Mouse (Mus musculus): ENCODE data around the gene Bpgm.
A peak's percentile ranks its signal among the peaks of the same experiment; 100 is the strongest.

Bpgm gene

DNA sequence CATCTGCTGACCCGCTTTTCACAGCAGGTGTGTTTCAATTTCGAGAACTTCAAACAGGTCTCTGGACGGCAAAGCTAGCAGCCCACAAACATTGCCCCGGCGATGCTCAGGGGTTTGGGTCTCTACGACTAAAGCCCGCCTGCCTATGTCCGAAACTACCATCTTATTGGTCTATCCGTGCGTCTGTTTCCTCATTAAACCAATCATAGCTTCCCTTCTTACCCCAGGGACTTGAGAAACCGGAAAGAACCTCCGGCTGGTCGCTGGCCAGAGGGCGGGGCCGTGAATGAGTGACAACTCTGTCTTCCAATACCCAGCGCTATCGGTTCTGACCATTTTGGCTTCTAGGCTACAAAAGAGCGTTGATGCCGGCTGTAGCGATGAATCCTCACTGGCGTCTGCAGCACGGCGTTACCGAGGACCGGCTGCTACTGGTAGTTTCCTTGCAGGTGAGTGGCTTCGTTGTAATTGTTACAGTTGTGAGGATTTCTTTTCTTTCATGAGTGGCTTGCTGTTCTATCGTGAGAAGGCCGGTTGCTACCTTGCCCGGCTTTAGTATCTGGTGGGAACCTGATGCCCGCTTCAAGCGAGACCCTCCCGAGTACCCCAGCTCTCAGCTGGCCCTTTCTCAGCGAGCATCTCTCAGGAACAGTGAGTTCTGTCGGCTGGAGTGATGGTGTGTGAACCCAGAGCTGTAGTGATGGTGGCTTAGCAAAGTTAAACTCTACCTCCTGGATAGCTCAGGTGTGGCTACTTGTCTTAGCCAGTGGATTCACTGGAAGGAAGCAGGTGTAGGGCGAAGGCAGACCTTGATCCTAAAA is at the start of gene Bpgm:
Bpgm (plus strand) TSS at position 234 of the 821 bp plus-strand sequence.
- peak; percentile 97 for DNase-seq (ENCODE audit: low read depth, low spot score)

GRCm38 (mm10) chr6:34439006-34439405 is 37.0 kb upstream of the Bpgm start:
- DNase-seq (ENCODE audit: low read depth, low spot score), result no peak

DNA sequence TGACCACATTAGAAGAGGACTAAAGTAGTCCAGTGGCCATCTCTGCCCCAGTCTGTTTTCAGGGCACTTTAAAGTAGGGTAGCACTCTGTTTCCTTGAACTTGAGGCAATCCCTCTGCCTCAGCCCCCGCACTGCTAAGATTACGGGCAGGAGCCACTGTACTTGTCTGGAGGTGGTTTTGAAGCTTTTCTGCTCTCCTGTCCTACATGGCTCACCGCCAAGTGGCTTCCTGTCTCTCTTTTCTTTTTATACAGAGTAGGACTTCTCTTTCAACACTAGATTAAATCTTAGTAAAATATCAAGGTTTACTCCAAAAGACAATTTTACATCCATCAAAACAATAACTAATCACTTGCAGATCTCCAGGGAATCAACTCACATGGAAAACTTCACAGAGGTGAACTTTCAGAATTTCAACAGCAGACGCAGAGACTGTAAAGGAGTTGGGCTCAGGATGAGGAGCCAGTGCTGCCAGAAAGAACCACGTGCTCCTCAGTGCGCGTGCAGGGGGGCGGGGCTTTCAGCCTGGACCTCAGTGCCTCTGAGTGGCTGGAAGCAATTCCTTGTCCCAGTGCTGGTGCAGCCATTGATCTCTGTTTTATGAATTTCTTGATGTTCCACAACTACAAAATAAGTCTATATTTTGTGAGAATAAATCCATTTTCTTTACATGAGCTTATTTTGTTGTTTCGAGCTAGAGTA is 34.3 kb upstream of the Bpgm start:
- no peak for DNase-seq (ENCODE audit: low read depth, low spot score)

- no peak for DNase-seq (ENCODE audit: low read depth, low spot score)
Observed at GRCm38 (mm10) chr6:34443791-34444190, 32.2 kb upstream of the Bpgm start.

GRCm38 (mm10) chr6:34447961-34448360 is 28.0 kb upstream of the Bpgm start:
- DNase-seq (ENCODE audit: low read depth, low spot score), result peak; percentile 45

DNA sequence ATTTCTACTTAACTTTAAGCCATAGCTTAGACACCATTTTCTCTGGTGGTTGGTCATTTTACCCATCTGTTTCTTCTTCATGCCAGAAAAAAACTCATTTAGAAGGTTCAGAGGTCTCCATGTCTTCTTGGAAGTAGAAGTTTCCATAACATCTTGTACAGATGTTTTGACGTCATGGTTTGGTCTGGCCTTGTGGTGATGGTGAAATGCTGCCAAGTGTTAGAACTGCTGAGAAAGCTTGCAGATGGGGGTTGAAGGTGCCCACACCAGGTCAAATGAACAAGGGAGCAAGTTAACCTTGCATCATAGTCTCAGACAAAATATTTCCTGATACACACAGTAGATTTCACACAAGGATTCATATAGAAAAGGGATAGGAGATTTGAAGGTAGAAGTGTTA is 27.3 kb upstream of the Bpgm start:
- no peak for DNase-seq (ENCODE audit: low read depth, low spot score)

GRCm38 (mm10) chr6:34452963-34453770 is 22.8 kb upstream of the Bpgm start:
- DNase-seq (ENCODE audit: low read depth, low spot score), result no peak

DNA sequence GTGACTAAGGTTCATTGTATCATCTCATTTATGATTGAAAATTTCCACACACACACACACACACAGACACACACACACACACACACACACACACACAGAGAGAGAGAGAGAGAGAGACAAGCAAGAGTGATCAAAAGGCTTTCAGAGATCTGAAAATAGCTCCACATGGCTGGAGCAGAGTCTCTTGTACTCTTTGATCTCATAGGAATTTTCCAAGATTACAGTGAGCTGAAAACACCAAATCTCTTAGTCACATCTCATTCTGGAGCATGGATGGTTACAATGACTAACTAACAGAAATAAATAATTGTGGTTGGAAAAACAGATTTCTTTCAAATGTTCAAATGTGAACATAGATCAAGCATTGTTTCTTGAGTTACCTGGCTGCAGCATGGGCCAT is 16.6 kb upstream of the Bpgm start:
- DNase-seq (ENCODE audit: low read depth, low spot score), result no peak

GRCm38 (mm10) chr6:34460651-34461050 is 15.4 kb upstream of the Bpgm start:
- DNase-seq (ENCODE audit: low read depth, low spot score), result no peak

- DNase-seq (ENCODE audit: low read depth, low spot score), result no peak
Observed at GRCm38 (mm10) chr6:34463582-34463981, 12.4 kb upstream of the Bpgm start.

GRCm38 (mm10) chr6:34471434-34472110 is 4.4 kb upstream of the Bpgm start:
- no peak for DNase-seq (ENCODE audit: low read depth, low spot score)

DNA sequence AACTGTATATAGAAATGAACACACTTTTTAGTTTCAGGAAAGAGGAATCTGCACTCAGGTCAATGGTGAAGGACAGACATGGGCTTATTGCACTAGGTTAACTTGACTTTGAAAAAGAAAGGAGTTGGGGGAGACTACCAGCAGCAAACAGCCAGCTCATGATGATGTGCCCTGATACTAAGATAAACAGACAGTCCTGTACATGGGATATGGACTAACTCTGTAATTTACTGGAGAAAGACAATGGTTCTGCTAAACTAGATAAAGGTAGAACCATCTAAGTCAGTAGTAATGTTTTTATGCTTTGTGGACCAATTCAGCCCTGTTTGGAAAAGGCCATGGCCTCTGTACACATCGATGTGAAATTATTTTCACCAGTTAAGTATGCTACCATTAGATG is 2.7 kb upstream of the Bpgm start:
- DNase-seq (ENCODE audit: low read depth, low spot score), result no peak

DNA sequence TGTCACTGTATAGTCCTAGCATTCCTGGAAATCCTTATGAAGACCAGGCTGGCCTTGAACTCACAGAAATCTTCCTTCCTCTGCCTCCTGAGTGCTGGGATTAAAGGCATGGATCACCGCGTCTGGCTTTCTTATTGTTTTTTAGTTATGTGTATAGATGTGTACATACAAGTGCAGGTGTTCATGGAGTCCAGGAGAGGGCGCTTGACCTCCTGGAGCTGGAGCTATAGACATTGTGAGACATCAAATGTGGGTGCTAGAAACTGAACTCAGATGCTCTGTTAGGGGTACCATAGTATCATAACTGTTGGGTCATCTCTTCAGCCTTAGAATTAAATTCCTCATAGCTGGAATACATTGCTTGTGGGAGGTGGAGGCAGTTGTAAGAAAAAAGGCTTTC is 2.0 kb upstream of the Bpgm start:
- no peak for DNase-seq (ENCODE audit: low read depth, low spot score)

DNA sequence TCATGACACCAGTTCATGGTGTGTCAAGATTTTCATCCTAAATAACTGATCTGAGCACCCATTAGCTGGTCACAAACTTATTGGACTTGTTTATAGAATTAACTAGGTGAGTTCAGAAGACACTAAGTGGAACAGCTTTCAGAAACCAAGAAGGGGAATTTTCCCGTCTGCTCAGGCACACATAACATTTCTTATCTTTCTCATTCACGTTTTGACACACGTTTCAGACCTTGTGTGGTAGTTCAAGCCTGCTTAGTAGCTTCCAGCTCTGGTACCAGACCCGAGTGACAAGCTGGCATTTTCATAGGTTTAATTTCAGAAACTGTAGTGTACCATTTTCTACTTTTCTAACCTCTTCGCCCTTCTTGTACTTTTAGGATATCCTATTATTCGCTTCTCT is 616 bp upstream of the Bpgm start:
- no peak for DNase-seq (ENCODE audit: low read depth, low spot score)

- no peak for DNase-seq (ENCODE audit: low read depth, low spot score)
Observed at GRCm38 (mm10) chr6:34478036-34478435, 2.0 kb downstream of the Bpgm start.

DNA sequence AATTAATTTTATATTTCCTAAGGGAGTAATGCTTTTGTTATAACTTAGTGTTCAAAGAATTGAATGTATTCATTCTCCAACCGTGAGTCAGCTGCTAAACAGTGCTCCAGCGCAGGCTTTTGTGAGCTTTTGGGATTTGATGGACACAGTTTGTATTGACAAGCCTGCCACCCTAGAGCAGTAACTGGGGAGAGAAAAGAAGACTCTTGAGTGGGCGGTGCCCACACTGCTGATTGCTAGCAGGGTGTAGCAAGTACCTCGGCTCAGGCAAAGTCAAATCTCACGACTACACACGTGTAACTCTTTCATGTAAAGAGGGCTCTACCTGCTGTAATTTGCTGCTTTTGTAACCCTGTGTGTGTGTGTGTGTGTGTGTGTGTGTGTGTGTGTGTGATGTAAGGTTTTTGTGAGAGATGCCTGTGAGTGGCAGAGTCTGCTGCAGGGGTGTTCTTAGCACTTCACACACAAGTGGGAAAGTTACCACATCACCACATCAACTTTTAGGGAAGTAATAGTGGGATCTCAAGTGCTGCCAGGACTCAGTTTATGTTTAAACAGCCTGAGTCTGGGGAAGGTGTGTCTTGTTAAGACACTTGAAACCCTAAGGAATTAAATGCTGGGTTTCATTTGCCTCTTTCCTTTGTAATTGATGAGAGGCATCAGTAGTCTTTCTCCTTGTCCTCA is 2.8 kb downstream of the Bpgm start:
- DNase-seq (ENCODE audit: low read depth, low spot score), result no peak

DNA sequence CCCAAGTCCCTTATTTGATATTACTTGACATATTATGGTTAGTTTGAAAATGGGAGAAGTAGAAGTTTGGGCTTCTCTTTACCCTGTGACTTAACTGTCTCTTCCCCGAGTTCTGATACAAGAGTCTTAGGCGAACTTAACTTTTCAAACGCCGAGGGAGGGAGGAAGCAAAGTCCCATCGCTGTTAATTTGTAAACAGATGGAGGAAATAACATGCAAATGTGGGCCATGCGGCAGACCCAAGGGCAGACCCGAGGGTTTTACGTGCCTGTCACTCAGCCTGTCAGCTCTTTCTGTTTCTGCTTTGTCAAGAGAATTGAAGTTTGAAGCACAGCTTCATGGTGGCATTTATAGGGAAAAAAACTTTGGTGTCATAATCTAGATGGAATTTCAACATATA is 3.5 kb downstream of the Bpgm start:
- DNase-seq (ENCODE audit: low read depth, low spot score), result no peak

DNA sequence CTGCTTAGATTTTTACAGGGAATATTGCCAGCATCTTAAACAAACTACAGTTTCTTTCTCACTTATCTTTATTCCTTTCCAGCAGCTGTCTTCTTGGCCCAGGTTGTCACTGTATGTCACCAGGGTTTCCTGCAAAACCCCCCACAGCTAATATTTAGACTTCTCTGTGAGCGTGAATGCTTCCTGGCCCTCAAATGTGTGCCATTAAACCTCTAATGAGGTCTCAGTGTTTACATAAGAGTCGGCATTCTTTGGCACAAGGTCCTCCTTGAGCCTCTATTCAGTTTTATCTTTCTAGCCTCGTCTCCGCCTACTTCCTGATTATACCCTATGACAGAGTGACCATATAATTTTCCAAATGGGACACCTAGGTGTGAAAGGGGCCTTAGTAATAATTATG is 4.7 kb downstream of the Bpgm start:
- no peak for DNase-seq (ENCODE audit: low read depth, low spot score)

DNA sequence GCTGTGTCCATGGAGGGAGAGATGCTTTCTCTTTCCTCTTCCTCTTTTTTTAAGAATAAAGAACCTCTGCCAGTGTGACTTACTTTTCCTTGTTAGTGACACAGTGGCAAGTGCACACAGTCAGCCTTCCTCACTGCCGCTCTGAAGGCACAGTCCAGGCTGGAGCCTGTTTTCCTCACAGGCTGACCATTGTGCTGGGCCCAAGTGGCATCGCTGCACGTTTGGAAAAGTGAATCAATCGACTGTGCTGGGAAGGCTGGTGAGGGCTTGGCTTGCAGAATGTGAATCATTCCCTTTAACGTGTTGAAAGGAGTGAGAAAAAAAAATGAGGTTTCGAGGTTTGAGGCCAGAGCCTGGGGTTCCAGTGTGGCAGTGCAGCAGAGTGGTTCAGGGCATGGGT is 5.3 kb downstream of the Bpgm start:
- DNase-seq (ENCODE audit: low read depth, low spot score), result no peak

GRCm38 (mm10) chr6:34482842-34483241 is 6.8 kb downstream of the Bpgm start:
- no peak for DNase-seq (ENCODE audit: low read depth, low spot score)

DNA sequence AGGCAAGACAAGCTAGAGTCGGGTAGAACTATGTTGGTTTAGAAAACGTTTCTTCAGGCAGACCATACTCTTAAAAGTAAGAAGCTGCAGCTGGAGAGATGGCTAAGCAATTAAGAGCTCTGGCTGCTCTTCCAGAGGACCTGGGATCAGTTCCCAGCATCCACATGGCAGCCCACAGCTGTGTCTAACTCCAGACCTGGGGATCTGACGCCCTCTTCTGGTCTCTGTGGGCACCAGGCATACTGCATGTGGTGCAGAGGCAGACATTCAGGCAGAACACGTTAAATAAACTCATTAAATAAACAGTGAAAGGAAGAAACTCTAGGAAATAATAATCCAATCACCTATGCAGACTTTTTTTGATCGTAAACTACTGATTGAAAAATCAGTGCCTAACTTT is 7.4 kb downstream of the Bpgm start:
- no peak for DNase-seq (ENCODE audit: low read depth, low spot score)
